Comparison of ENCODE assay signal across 8 mouse cellular contexts in genomic region chr4:115827535-115827887, GRCm38 (mm10). TPM values are rescaled to one million over a fixed set of nuclear protein-coding genes. Genes with fewer than 3 reads are reported as not detected.
DNase-seq lines count a peak whose midpoint lies in the region; ATAC-seq and TF ChIP-seq lines count a peak whose summit lies in the region.

No protein-coding gene starts in this region.

- peak overlapping the region; percentile 85 for H3K4me3 ChIP-seq in liver, adult 2 months (ENCODE audit: insufficient read depth, low read depth, low read length)
- H3K4me3 ChIP-seq in cortical plate, adult 2 months (ENCODE audit: insufficient read depth, low read length): peak overlapping the region; percentile 74
- peak overlapping the region; percentile 80 for H3K4me3 ChIP-seq in intestine, postnatal 0 days (ENCODE audit: low read depth, low read length)
- peak overlapping the region; percentile 92 for H3K4me3 ChIP-seq in neural tube, embryonic 15.5 days (replicated peaks)

- DNase-seq in liver, adult 2 months (ENCODE audit: extremely low read depth, low read depth, low spot score): no peak
- DNase-seq in liver: no peak
- DNase-seq in ovary, postnatal 14 days (ENCODE audit: low spot score): no peak
- no peak for DNase-seq in spleen, adult 12 weeks (ENCODE audit: low spot score)
- DNase-seq in adrenal gland, adult 2 months: no peak

- TF ChIP-seq CTCF in liver, adult 2 months (IDR thresholded peaks at IDR 0.05; ENCODE audit: low read depth, low read length): no peak
- TF ChIP-seq CTCF in cortical plate, adult 2 months (IDR thresholded peaks at IDR 0.05; ENCODE audit: extremely low read depth, insufficient read depth, low read length): no peak
- peak; percentile 25; the same call in 1 of the 2 replicates for TF ChIP-seq CTCF in intestine, postnatal 0 days (IDR thresholded peaks at IDR 0.05; ENCODE audit: low read depth)

- H3K4me1 ChIP-seq in liver, adult 2 months (ENCODE audit: control insufficient read depth, insufficient read depth, low read length): peaks cover 13% of the 10 kb centered on the region
- no peaks in the 10 kb centered on the region for H3K4me1 ChIP-seq in cortical plate, adult 2 months (ENCODE audit: control insufficient read depth, insufficient read depth, low read length)
- peaks cover 15% of the 10 kb centered on the region for H3K4me1 ChIP-seq in intestine, postnatal 0 days (replicated peaks; ENCODE audit: control insufficient read depth, insufficient read depth, low read length)
- H3K4me1 ChIP-seq in neural tube, embryonic 15.5 days: peaks cover 20% of the 10 kb centered on the region

- peak overlapping the region; percentile 1 for H3K9ac ChIP-seq in liver, adult 2 months (ENCODE audit: low read depth, low read length)
- H3K9ac ChIP-seq in intestine, postnatal 0 days (ENCODE audit: low read depth, low read length): peak overlapping the region; percentile 85
- peak overlapping the region; percentile 77 for H3K9ac ChIP-seq in neural tube, embryonic 15.5 days (replicated peaks)

- no peaks in the 10 kb centered on the region for H3K9me3 ChIP-seq in intestine, postnatal 0 days (ENCODE audit: control insufficient read depth)
- no peaks in the 10 kb centered on the region for H3K9me3 ChIP-seq in neural tube, embryonic 15.5 days (replicated peaks)

- ATAC-seq in intestine, postnatal 0 days: no peak
- ATAC-seq in neural tube, embryonic 15.5 days (ENCODE audit: low FRiP score): peak; percentile 59

- WGBS in liver, adult 2 months: under 1% methylated on average over 4 of the region's 4 CpGs
- WGBS in intestine, postnatal 0 days: 7% methylated on average over 4 of the region's 4 CpGs
- WGBS in neural tube, embryonic 15.5 days: 1% methylated on average over 4 of the region's 4 CpGs

- H3K27ac ChIP-seq in liver, adult 2 months (replicated peaks; ENCODE audit: insufficient read depth, low read depth, low read length): peak overlapping the region; percentile 7
- H3K27ac ChIP-seq in cortical plate, adult 2 months (ENCODE audit: insufficient read depth, low read length): no peak overlapping the region
- H3K27ac ChIP-seq in intestine, postnatal 0 days (ENCODE audit: low read depth, low read length): peak overlapping the region; percentile 97
- peak overlapping the region; percentile 84 for H3K27ac ChIP-seq in neural tube, embryonic 15.5 days (replicated peaks)

- no peak for TF ChIP-seq POLR2A in liver, adult 2 months (IDR thresholded peaks at IDR 0.05; ENCODE audit: extremely low read depth, insufficient read depth, low read length)
- TF ChIP-seq POLR2A in cortical plate, adult 2 months (IDR thresholded peaks at IDR 0.05; ENCODE audit: extremely low read depth, insufficient read depth, low read length): no peak

- H3K36me3 ChIP-seq in liver, adult 2 months (ENCODE audit: control insufficient read depth, insufficient read depth, low read length): peaks cover 8% of the 10 kb centered on the region; the same call in 1 of the 2 replicates
- peaks cover 17% of the 10 kb centered on the region for H3K36me3 ChIP-seq in intestine, postnatal 0 days (ENCODE audit: control insufficient read depth, insufficient read depth)
- H3K36me3 ChIP-seq in neural tube, embryonic 15.5 days: peaks cover 8% of the 10 kb centered on the region; the same call in 1 of the 2 replicates

- peak overlapping the region; percentile 78 for H3K4me2 ChIP-seq in intestine, postnatal 0 days (replicated peaks; ENCODE audit: low read depth)
- H3K4me2 ChIP-seq in neural tube, embryonic 15.5 days: peak overlapping the region; percentile 87

- peaks cover 4% of the 10 kb centered on the region; the same call in 1 of the 2 replicates for H3K79me2 ChIP-seq in liver, adult 2 months (ENCODE audit: control insufficient read depth, insufficient read depth, low read length)

- H3K27me3 ChIP-seq in liver, adult 2 months (ENCODE audit: control insufficient read depth, insufficient read depth, low read length): no peaks in the 10 kb centered on the region
- H3K27me3 ChIP-seq in intestine, postnatal 0 days (replicated peaks; ENCODE audit: control insufficient read depth, insufficient read depth, low read length): no peaks in the 10 kb centered on the region
- no peaks in the 10 kb centered on the region for H3K27me3 ChIP-seq in neural tube, embryonic 15.5 days (replicated peaks)

RNA-seq across cellular contexts. Expression of gene Mob3c, which starts 0.4 kb away (rescaled TPM):
- total RNA-seq in liver, adult 2 months (2014; rRNA removed): 8.4 and 12.5 TPM in 2 replicates
- polyA plus RNA-seq in liver, adult 2 months (2012; rRNA removed): 22.6 and 24.4 TPM in 2 replicates
- 6.8 and 8.5 TPM in 2 replicates for polyA plus RNA-seq in cortical plate, adult 2 months (2012; rRNA removed)
- polyA plus RNA-seq in intestine, postnatal 0 days (2015; fragmentation: Nextera tagmentation; extraction: Ambion mirVana): 11.8 and 13.6 TPM in 2 replicates
- polyA plus RNA-seq in neural tube, embryonic 15.5 days (2015; fragmentation: Nextera tagmentation; extraction: Ambion mirVana): 8.1 and 8.4 TPM in 2 replicates
- total RNA-seq in adrenal gland, adult 2 months (2021): 10 to 100 TPM; 11.0 to 13.2 TPM
- 37.9 and 39.5 TPM in 2 replicates for polyA plus RNA-seq in adrenal gland, adult 2 months (2012; rRNA removed)

RNA-seq across cellular contexts. Expression of gene Mknk1, which starts 11.5 kb away (rescaled TPM):
- 11.3 and 14.0 TPM in 2 replicates for total RNA-seq in liver, adult 2 months (2014; rRNA removed)
- 15.5 and 22.7 TPM in 2 replicates for polyA plus RNA-seq in liver, adult 2 months (2012; rRNA removed)
- polyA plus RNA-seq in cortical plate, adult 2 months (2012; rRNA removed): 59.8 and 63.2 TPM in 2 replicates
- 12.8 and 15.1 TPM in 2 replicates for polyA plus RNA-seq in intestine, postnatal 0 days (2015; fragmentation: Nextera tagmentation; extraction: Ambion mirVana)
- 25.3 and 30.3 TPM in 2 replicates for polyA plus RNA-seq in neural tube, embryonic 15.5 days (2015; fragmentation: Nextera tagmentation; extraction: Ambion mirVana)
- total RNA-seq in adrenal gland, adult 2 months (2021): 10 to 100 TPM; 36.4 to 41.6 TPM
- polyA plus RNA-seq in adrenal gland, adult 2 months (2012; rRNA removed): 47.0 and 60.2 TPM in 2 replicates

RNA-seq across cellular contexts. Expression of gene Atpaf1, which starts 42.9 kb away (rescaled TPM):
- 13.4 and 16.5 TPM in 2 replicates for total RNA-seq in liver, adult 2 months (2014; rRNA removed)
- polyA plus RNA-seq in liver, adult 2 months (2012; rRNA removed): 23.4 and 25.4 TPM in 2 replicates
- 53.1 and 54.4 TPM in 2 replicates for polyA plus RNA-seq in cortical plate, adult 2 months (2012; rRNA removed)
- 40.8 and 43.2 TPM in 2 replicates for polyA plus RNA-seq in intestine, postnatal 0 days (2015; fragmentation: Nextera tagmentation; extraction: Ambion mirVana)
- 42.0 and 50.9 TPM in 2 replicates for polyA plus RNA-seq in neural tube, embryonic 15.5 days (2015; fragmentation: Nextera tagmentation; extraction: Ambion mirVana)
- 10 to 100 TPM; 41.9 to 72.8 TPM for total RNA-seq in adrenal gland, adult 2 months (2021)
- polyA plus RNA-seq in adrenal gland, adult 2 months (2012; rRNA removed): 90.6 and 92.6 TPM in 2 replicates

RNA-seq across cellular contexts. Expression of gene Tex38, which starts 46.7 kb away (rescaled TPM):
- total RNA-seq in liver, adult 2 months (2014; rRNA removed): not detected in 2 replicates
- polyA plus RNA-seq in liver, adult 2 months (2012; rRNA removed): 0.23 TPM in 1 of 2 replicates, not detected in the other
- polyA plus RNA-seq in cortical plate, adult 2 months (2012; rRNA removed): 0.27 and 0.55 TPM in 2 replicates
- 0.33 and 0.44 TPM in 2 replicates for polyA plus RNA-seq in intestine, postnatal 0 days (2015; fragmentation: Nextera tagmentation; extraction: Ambion mirVana)
- 0.33 and 0.40 TPM in 2 replicates for polyA plus RNA-seq in neural tube, embryonic 15.5 days (2015; fragmentation: Nextera tagmentation; extraction: Ambion mirVana)
- total RNA-seq in adrenal gland, adult 2 months (2021): 1 to 10 TPM; 1.6 to 6.5 TPM
- 0.38 and 1.1 TPM in 2 replicates for polyA plus RNA-seq in adrenal gland, adult 2 months (2012; rRNA removed)

RNA-seq across cellular contexts. Expression of gene Kncn, which starts 56.7 kb away (rescaled TPM):
- not detected in 2 replicates for total RNA-seq in liver, adult 2 months (2014; rRNA removed)
- not detected in 2 replicates for polyA plus RNA-seq in liver, adult 2 months (2012; rRNA removed)
- polyA plus RNA-seq in cortical plate, adult 2 months (2012; rRNA removed): 0.06 and 0.21 TPM in 2 replicates
- not detected in 2 replicates for polyA plus RNA-seq in intestine, postnatal 0 days (2015; fragmentation: Nextera tagmentation; extraction: Ambion mirVana)
- 0.12 and 0.19 TPM in 2 replicates for polyA plus RNA-seq in neural tube, embryonic 15.5 days (2015; fragmentation: Nextera tagmentation; extraction: Ambion mirVana)
- total RNA-seq in adrenal gland, adult 2 months (2021): not detected
- polyA plus RNA-seq in adrenal gland, adult 2 months (2012; rRNA removed): 0.10 TPM in 1 of 2 replicates, not detected in the other

Comparison
In these comparisons a context has a peak if more than half of its experiments do, and no peak if none do; other contexts are left out.
1. H3K9ac ChIP-seq: peak in every context shown above with its lines; median percentile 85 in intestine, postnatal 0 days; 77 in neural tube, embryonic 15.5 days; 1 in liver, adult 2 months.